Mouse (Mus musculus) regulatory T cell (primary cell): Measurements from ENCODE around the gene Hykk.

Source experiments
- in situ Hi-C: fragments of 300-600 bp; cut with MboI, MseI; formaldehyde crosslinking; loops from one replicate; pipeline ENCODE4 v1.15.1; 2025; ENCODE audit warnings: high pct_unique_total_duplicates

The Hykk gene

GRCm38 (mm10) chr9:54980674-54981073 lies 63.6 kb downstream of the Hykk start, which contains the start of gene Chrna5:
Gene Chrna5, plus strand, starts transcription at chr9:54980880.
- in situ Hi-C loops, result no loop called here

- in situ Hi-C loops, result no loop called here
Observed at GRCm38 (mm10) chr9:54981291-54982191, 64.5 kb downstream of the Hykk start.

GRCm38 (mm10) chr9:54982401-54982800 lies 65.3 kb downstream of the Hykk start:
- in situ Hi-C loops, result no loop called here

- in situ Hi-C loops, result no loop called here
Observed at GRCm38 (mm10) chr9:54990362-54990761, 73.3 kb downstream of the Hykk start.

DNA sequence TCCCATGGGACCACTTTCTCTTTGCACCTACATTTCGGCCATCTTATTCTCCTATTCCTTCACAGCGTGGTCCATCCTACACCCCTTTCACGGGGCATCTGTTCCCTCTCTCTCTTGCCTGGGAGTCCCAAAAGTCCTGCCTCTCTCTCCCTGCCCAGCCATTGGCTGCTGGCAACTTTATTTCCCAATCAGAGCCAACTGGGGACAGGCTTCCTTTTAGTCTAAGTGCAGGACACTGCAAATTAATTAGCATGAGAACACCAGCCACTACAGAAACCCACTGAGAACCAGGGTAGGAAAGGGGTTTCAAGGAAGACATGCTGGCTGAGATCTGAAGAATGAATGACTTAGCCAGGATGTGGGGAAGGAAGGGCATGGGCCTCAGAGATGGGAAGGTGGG lies 77.3 kb downstream of the Hykk start:
- in situ Hi-C loops, result no loop called here

GRCm38 (mm10) chr9:54995645-54996044 lies 78.6 kb downstream of the Hykk start:
- in situ Hi-C loops, result no loop called here
